In the genomic region with DNA sequence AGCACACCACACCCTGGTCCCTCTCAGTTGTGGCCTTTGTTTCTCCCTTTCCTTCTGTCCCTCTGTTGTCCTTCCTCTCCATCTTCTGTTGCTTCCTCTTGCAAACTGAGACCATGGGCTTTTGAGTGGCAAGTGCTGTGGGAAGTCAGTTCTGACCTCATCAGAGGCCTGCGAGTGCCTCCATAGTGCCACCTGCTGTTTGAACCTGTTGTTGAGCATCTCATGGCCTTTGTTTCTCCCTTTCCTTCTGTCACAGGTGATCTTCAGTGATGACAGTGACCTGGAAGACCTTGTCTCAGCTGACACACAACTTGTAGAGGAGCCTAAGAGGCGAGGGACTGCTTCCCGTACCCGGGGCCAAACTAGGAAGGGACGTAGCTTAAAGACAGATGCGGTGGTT, we compare ENCODE assay signal across 8 mouse cellular contexts. TPM values are rescaled to one million over a fixed set of nuclear protein-coding genes. Genes with fewer than 3 reads are reported as not detected.
A peak's percentile ranks its signal among the peaks of the same experiment; 100 is the strongest.
DNase-seq lines count a peak whose midpoint lies in the region; ATAC-seq and TF ChIP-seq lines count a peak whose summit lies in the region.

No protein-coding gene starts in this region.

- no peak for ATAC-seq in forebrain, postnatal 0 days
- no peak for ATAC-seq in forebrain, embryonic 13.5 days

- no peak overlapping the region for H3K4me2 ChIP-seq in forebrain, postnatal 0 days (ENCODE audit: low read depth)
- H3K4me2 ChIP-seq in forebrain, embryonic 13.5 days: no peak overlapping the region

- no peaks in the 10 kb centered on the region for H3K36me3 ChIP-seq in forebrain, postnatal 0 days (ENCODE audit: insufficient read depth)
- H3K36me3 ChIP-seq in forebrain, embryonic 13.5 days (ENCODE audit: poor library complexity, severe bottlenecking): peaks cover 93% of the 10 kb centered on the region
- H3K36me3 ChIP-seq in macrophage (ENCODE audit: inconsistent target): no peaks in the 10 kb centered on the region

- no peak overlapping the region for H3K4me3 ChIP-seq in forebrain, postnatal 0 days (ENCODE audit: low read depth, low read length)
- no peak overlapping the region for H3K4me3 ChIP-seq in forebrain, embryonic 13.5 days
- H3K4me3 ChIP-seq in macrophage (ENCODE audit: inconsistent target): no peak overlapping the region

- peak; percentile 69 for TF ChIP-seq CTCF in forebrain, postnatal 0 days (IDR thresholded peaks at IDR 0.05; ENCODE audit: low read depth)

- H3K9ac ChIP-seq in forebrain, postnatal 0 days: no peak overlapping the region
- H3K9ac ChIP-seq in forebrain, embryonic 13.5 days: no peak overlapping the region

- no peaks in the 10 kb centered on the region for H3K27me3 ChIP-seq in forebrain, postnatal 0 days (ENCODE audit: insufficient read depth, low read length)
- no peaks in the 10 kb centered on the region for H3K27me3 ChIP-seq in forebrain, embryonic 13.5 days

- H3K27ac ChIP-seq in forebrain, postnatal 0 days (ENCODE audit: low read depth, low read length): no peak overlapping the region
- H3K27ac ChIP-seq in forebrain, embryonic 13.5 days: no peak overlapping the region
- peak overlapping the region; percentile 35 for H3K27ac ChIP-seq in macrophage

- peak; percentile 45 for DNase-seq in forebrain, postnatal 0 days
- DNase-seq in CD4-positive helper T cell, adult 2 months (ENCODE audit: low read depth, low spot score): peak; percentile 68
- peak; percentile 84 for DNase-seq in brain, adult 2 months (ENCODE audit: low read depth, low spot score)
- DNase-seq in frontal cortex, postnatal 36 days (ENCODE audit: low spot score in 2 of 2): peak; percentile 43 to 69
- peak; percentile 71 to 78 for DNase-seq in kidney, postnatal 4 days
- DNase-seq in spleen, postnatal 4 days (ENCODE audit: low spot score in 2 of 2): peak; percentile 60 to 76

- no peaks in the 10 kb centered on the region for H3K9me3 ChIP-seq in forebrain, postnatal 0 days (ENCODE audit: low read length)
- no peaks in the 10 kb centered on the region for H3K9me3 ChIP-seq in forebrain, embryonic 13.5 days (replicated peaks)

- H3K79me2 ChIP-seq in macrophage (ENCODE audit: inconsistent target): no peaks in the 10 kb centered on the region

- WGBS in forebrain, postnatal 0 days: 88% methylated on average over 6 of the region's 6 CpGs
- WGBS in forebrain, embryonic 13.5 days: 88% methylated on average over 6 of the region's 6 CpGs
- 86% methylated on average over 6 of the region's 6 CpGs for WGBS in macrophage (ENCODE audit: missing documents)

- no peaks in the 10 kb centered on the region for H3K4me1 ChIP-seq in forebrain, postnatal 0 days (ENCODE audit: insufficient read depth)
- no peaks in the 10 kb centered on the region for H3K4me1 ChIP-seq in forebrain, embryonic 13.5 days

RNA-seq across cellular contexts. Expression of a gene that starts 9.7 kb away (rescaled TPM):
- 177 and 262 TPM in 2 replicates for total RNA-seq in forebrain, postnatal 0 days (2014; rRNA removed)
- polyA plus RNA-seq in forebrain, postnatal 0 days (2015; fragmentation: Nextera tagmentation; extraction: Ambion mirVana): 518 and 621 TPM in 2 replicates
- polyA plus RNA-seq in forebrain, embryonic 13.5 days (2015; fragmentation: Nextera tagmentation; extraction: Ambion mirVana): 470 and 502 TPM in 2 replicates
- 10 to 100 TPM; 18.0 to 66.8 (median 47.8) TPM for total RNA-seq in macrophage (2018; cell fraction: chromatin; rRNA removed)
- total RNA-seq in macrophage (2018; cell fraction: cytosol; rRNA removed): 100 to 1,000 TPM; 166 to 430 (median 223) TPM
- total RNA-seq in macrophage (2018; cell fraction: nucleus; rRNA removed): 10 to 100 TPM; 35.9 to 91.4 (median 60.9) TPM
- polyA plus RNA-seq in macrophage (2018): 258 to 355 TPM (median 355 TPM) in 3 replicates

RNA-seq across cellular contexts. Expression of a gene that starts 15.2 kb away (rescaled TPM):
- 46.4 and 54.2 TPM in 2 replicates for total RNA-seq in forebrain, postnatal 0 days (2014; rRNA removed)
- polyA plus RNA-seq in forebrain, postnatal 0 days (2015; fragmentation: Nextera tagmentation; extraction: Ambion mirVana): 80.2 and 85.7 TPM in 2 replicates
- 116 and 126 TPM in 2 replicates for polyA plus RNA-seq in forebrain, embryonic 13.5 days (2015; fragmentation: Nextera tagmentation; extraction: Ambion mirVana)
- 10 to 100 TPM in 25 of 26 experiments, 1 to 10 TPM in 1; 10.0 to 65.5 (median 29.2) TPM for total RNA-seq in macrophage (2018; cell fraction: chromatin; rRNA removed)
- 10 to 100 TPM; 13.4 to 27.8 (median 20.5) TPM for total RNA-seq in macrophage (2018; cell fraction: cytosol; rRNA removed)
- total RNA-seq in macrophage (2018; cell fraction: nucleus; rRNA removed): 10 to 100 TPM; 12.6 to 75.2 (median 23.6) TPM
- 15.1 to 28.2 TPM (median 21.0 TPM) in 3 replicates for polyA plus RNA-seq in macrophage (2018)

RNA-seq across cellular contexts. Expression of a gene that starts 20.2 kb away (rescaled TPM):
- total RNA-seq in forebrain, postnatal 0 days (2014; rRNA removed): 2.7 and 9.6 TPM in 2 replicates
- 1.5 and 2.3 TPM in 2 replicates for polyA plus RNA-seq in forebrain, postnatal 0 days (2015; fragmentation: Nextera tagmentation; extraction: Ambion mirVana)
- polyA plus RNA-seq in forebrain, embryonic 13.5 days (2015; fragmentation: Nextera tagmentation; extraction: Ambion mirVana): 19.7 and 27.3 TPM in 2 replicates
- total RNA-seq in macrophage (2018; cell fraction: chromatin; rRNA removed): 10 to 100 TPM in 9 of 26 experiments, 1 to 10 TPM in 17; 1.8 to 32.0 (median 8.2) TPM
- total RNA-seq in macrophage (2018; cell fraction: cytosol; rRNA removed): 1 to 10 TPM in 24 of 26 experiments, under 1 TPM in 2; 0.81 to 8.2 (median 3.1) TPM
- total RNA-seq in macrophage (2018; cell fraction: nucleus; rRNA removed): 10 to 100 TPM in 3 of 26 experiments, 1 to 10 TPM in 23; 1.3 to 19.0 (median 5.7) TPM
- polyA plus RNA-seq in macrophage (2018): 1.0 to 5.7 TPM (median 3.5 TPM) in 3 replicates

RNA-seq across cellular contexts. Expression of a gene that starts 34.3 kb away (rescaled TPM):
- 25.5 and 27.9 TPM in 2 replicates for total RNA-seq in forebrain, postnatal 0 days (2014; rRNA removed)
- 31.6 and 33.4 TPM in 2 replicates for polyA plus RNA-seq in forebrain, postnatal 0 days (2015; fragmentation: Nextera tagmentation; extraction: Ambion mirVana)
- polyA plus RNA-seq in forebrain, embryonic 13.5 days (2015; fragmentation: Nextera tagmentation; extraction: Ambion mirVana): 64.1 and 66.5 TPM in 2 replicates
- total RNA-seq in macrophage (2018; cell fraction: chromatin; rRNA removed): 10 to 100 TPM in 21 of 26 experiments, 1 to 10 TPM in 5; 4.7 to 41.4 (median 27.0) TPM
- total RNA-seq in macrophage (2018; cell fraction: cytosol; rRNA removed): 10 to 100 TPM in 25 of 26 experiments, 1 to 10 TPM in 1; 9.7 to 17.1 (median 12.3) TPM
- 10 to 100 TPM in 17 of 26 experiments, 1 to 10 TPM in 9; 4.8 to 29.8 (median 16.8) TPM for total RNA-seq in macrophage (2018; cell fraction: nucleus; rRNA removed)
- polyA plus RNA-seq in macrophage (2018): 10.7 to 28.2 TPM (median 18.0 TPM) in 3 replicates

RNA-seq across cellular contexts. Expression of a gene that starts 37.0 kb away (rescaled TPM):
- total RNA-seq in forebrain, postnatal 0 days (2014; rRNA removed): 33.2 and 39.3 TPM in 2 replicates
- polyA plus RNA-seq in forebrain, postnatal 0 days (2015; fragmentation: Nextera tagmentation; extraction: Ambion mirVana): 63.0 and 63.7 TPM in 2 replicates
- 46.7 and 48.9 TPM in 2 replicates for polyA plus RNA-seq in forebrain, embryonic 13.5 days (2015; fragmentation: Nextera tagmentation; extraction: Ambion mirVana)
- total RNA-seq in macrophage (2018; cell fraction: chromatin; rRNA removed): 10 to 100 TPM in 4 of 26 experiments, 1 to 10 TPM in 22; 2.6 to 13.6 (median 6.1) TPM
- 100 to 1,000 TPM in 1 of 26 experiments, 10 to 100 TPM in 25; 52.1 to 102 (median 74.8) TPM for total RNA-seq in macrophage (2018; cell fraction: cytosol; rRNA removed)
- 10 to 100 TPM; 13.5 to 78.9 (median 54.2) TPM for total RNA-seq in macrophage (2018; cell fraction: nucleus; rRNA removed)
- polyA plus RNA-seq in macrophage (2018): 49.9 to 84.0 TPM (median 66.7 TPM) in 3 replicates
